Mouse (Mus musculus) embryonic facial prominence, embryonic 12.5 days (tissue): ENCODE measurements around the gene Egln2. TPM values are rescaled to one million over a fixed set of nuclear protein-coding genes. Genes with fewer than 3 reads are reported as not detected.
A peak's percentile ranks its signal among the peaks of the same experiment; 100 is the strongest.

Experiments used
- ATAC-seq: fragments of 200-750 bp; cut with Nextera tagmentation; 2 replicates; pipeline ENCODE4 v1.8.0; 2017; ENCODE audit not compliant: insufficient number of reproducible peaks, insufficient read depth, low FRiP score, low TSS enrichment
- H3K27ac ChIP-seq: fragments of 300-500 bp; sonication (generic); 2 replicates; pipeline ENCODE4 v1.5.1; 2016; ENCODE audit warnings: mild to moderate bottlenecking
- H3K27me3 ChIP-seq: fragments of 300-500 bp; sonication (generic); 2 replicates; pipeline ENCODE4 v1.6.1; 2016; ENCODE audit warnings: mild to moderate bottlenecking, moderate library complexity
- H3K36me3 ChIP-seq: fragments of 300-500 bp; sonication (generic); 2 replicates; pipeline ENCODE4 v1.6.1; 2016; ENCODE audit warnings: mild to moderate bottlenecking
- H3K4me1 ChIP-seq: fragments of 300-500 bp; sonication (generic); 2 replicates; pipeline ENCODE4 v1.6.1; 2016
- H3K4me2 ChIP-seq: fragments of 300-500 bp; sonication (generic); replicated peaks from 2 replicates; pipeline ENCODE4 v1.6.1; 2016; ENCODE audit warnings: mild to moderate bottlenecking, moderate library complexity
- H3K4me3 ChIP-seq: fragments of 300-500 bp; sonication (generic); 2 replicates; pipeline ENCODE4 v1.5.1; 2016; ENCODE audit warnings: mild to moderate bottlenecking
- H3K9ac ChIP-seq: fragments of 300-500 bp; sonication (generic); 2 replicates; pipeline ENCODE4 v1.6.1; 2016; ENCODE audit warnings: mild to moderate bottlenecking, moderate library complexity
- H3K9me3 ChIP-seq: fragments of 300-500 bp; sonication (generic); 2 replicates; pipeline ENCODE4 v1.6.1; 2016; ENCODE audit warnings: mild to moderate bottlenecking, moderate library complexity
- WGBS: fragments of 180-500 bp; shearing (Covaris S2); methylation state at CpG from one replicate; pipeline ENCODE4 v1.1.7; 2016; 5-methylcytosine and 5-hydroxymethylcytosine counted together
- polyA plus RNA-seq: library from polyadenylated mRNA; unstranded; fragments of >200 nt; fragmentation: Nextera tagmentation; extraction: Ambion mirVana; gene quantifications from 2 replicates; pipeline ENCODE4 v1.2.1, GENCODE M21; 2016

Egln2 gene
- polyA plus RNA-seq, 1 experiment from 2014 or later, result 95.8 TPM

- peaks cover 44% of the 10 kb centered on the region for H3K4me1 ChIP-seq
- H3K4me3 ChIP-seq, result no peak overlapping the region
- no peak overlapping the region for H3K9ac ChIP-seq
- H3K4me2 ChIP-seq, result no peak overlapping the region
- 94% methylated on average over 6 of the region's 6 CpGs for WGBS
- H3K27ac ChIP-seq, result no peak overlapping the region
- H3K27me3 ChIP-seq, result no peaks in the 10 kb centered on the region
- H3K36me3 ChIP-seq, result peaks cover 59% of the 10 kb centered on the region
- no peaks in the 10 kb centered on the region for H3K9me3 ChIP-seq
- ATAC-seq, result no peak
Measured at GRCm38 (mm10) chr7:27159256-27159655, 7.3 kb downstream of the Egln2 start.

- H3K36me3 ChIP-seq, result peaks cover 49% of the 10 kb centered on the region
- H3K27ac ChIP-seq, result no peak overlapping the region
- H3K4me1 ChIP-seq, result peaks cover 37% of the 10 kb centered on the region
- no peak overlapping the region for H3K4me3 ChIP-seq
- no peaks in the 10 kb centered on the region for H3K27me3 ChIP-seq
- H3K4me2 ChIP-seq, result no peak overlapping the region
- no peak for ATAC-seq
- H3K9ac ChIP-seq, result no peak overlapping the region
- H3K9me3 ChIP-seq, result no peaks in the 10 kb centered on the region
- 95% methylated on average over 9 of the region's 9 CpGs for WGBS
Measured at GRCm38 (mm10) chr7:27158171-27158570, 8.4 kb downstream of the Egln2 start.

GRCm38 (mm10) chr7:27156005-27156404 lies 10.6 kb downstream of the Egln2 start:
- no peak for ATAC-seq
- no peak overlapping the region for H3K9ac ChIP-seq
- H3K36me3 ChIP-seq, result peaks cover 29% of the 10 kb centered on the region
- WGBS, result 81% methylated on average over 13 of the region's 13 CpGs
- no peaks in the 10 kb centered on the region for H3K9me3 ChIP-seq
- H3K4me3 ChIP-seq, result no peak overlapping the region
- no peak overlapping the region for H3K4me2 ChIP-seq
- H3K4me1 ChIP-seq, result peaks cover 16% of the 10 kb centered on the region; the same call in 1 of the 2 replicates
- no peak overlapping the region for H3K27ac ChIP-seq
- H3K27me3 ChIP-seq, result no peaks in the 10 kb centered on the region

GRCm38 (mm10) chr7:27153205-27153764 lies 13.3 kb downstream of the Egln2 start, which contains the start of gene Cyp2t4:
Gene Cyp2t4 (plus strand): TSS chr7:27153714.
- 60% methylated on average over 10 of the region's 10 CpGs for WGBS
- 0 out of 2 replicates have a peak within 1 kb of the TSS, but pooled peaks have one; percentile 60 for H3K27ac ChIP-seq
- no peak within 1 kb of the TSS for H3K9ac ChIP-seq
- no peaks in the 10 kb centered on the region for H3K9me3 ChIP-seq
- no peak within 1 kb of the TSS for H3K4me2 ChIP-seq
- peaks cover 12% of the 10 kb centered on the region for H3K36me3 ChIP-seq
- H3K27me3 ChIP-seq, result no peaks in the 10 kb centered on the region
- peaks cover 5% of the 10 kb centered on the region; the same call in 1 of the 2 replicates for H3K4me1 ChIP-seq
- peak; percentile 13; the same call in 1 of the 2 replicates for ATAC-seq
- H3K4me3 ChIP-seq, result no peak within 1 kb of the TSS

- Histone ChIP-seq H3K4me1 (no peaks in the 10 kb centered on the region), H3K9ac (no peak overlapping the region), H3K27ac (no peak overlapping the region), H3K9me3 (peaks cover 1% of the 10 kb centered on the region; the same call in 1 of the 2 replicates), H3K36me3 (no peaks in the 10 kb centered on the region), H3K4me3 (no peak overlapping the region), H3K4me2 (no peak overlapping the region), H3K27me3 (no peaks in the 10 kb centered on the region)
- WGBS, result 60% methylated on average over 8 of the region's 8 CpGs
- no peak for ATAC-seq
Measured at GRCm38 (mm10) chr7:27136410-27136996, 30.1 kb downstream of the Egln2 start.

GRCm38 (mm10) chr7:27133757-27134156 lies 32.8 kb downstream of the Egln2 start:
- H3K27ac ChIP-seq, result no peak overlapping the region
- H3K4me3 ChIP-seq, result no peak overlapping the region
- no peak overlapping the region for H3K4me2 ChIP-seq
- H3K4me1 ChIP-seq, result no peaks in the 10 kb centered on the region
- 0 out of 2 replicates have a peak, but pooled peaks cover 4% of the 10 kb centered on the region for H3K9me3 ChIP-seq
- H3K9ac ChIP-seq, result no peak overlapping the region
- no peak for ATAC-seq
- H3K36me3 ChIP-seq, result no peaks in the 10 kb centered on the region
- H3K27me3 ChIP-seq, result no peaks in the 10 kb centered on the region
- WGBS, result 80% methylated on average over 4 of the region's 4 CpGs

GRCm38 (mm10) chr7:27133156-27133555 lies 33.4 kb downstream of the Egln2 start:
- H3K4me3 ChIP-seq, result no peak overlapping the region
- H3K9me3 ChIP-seq, result 0 out of 2 replicates have a peak, but pooled peaks cover 4% of the 10 kb centered on the region
- no peaks in the 10 kb centered on the region for H3K27me3 ChIP-seq
- no peak overlapping the region for H3K27ac ChIP-seq
- no peaks in the 10 kb centered on the region for H3K36me3 ChIP-seq
- H3K9ac ChIP-seq, result no peak overlapping the region
- no peaks in the 10 kb centered on the region for H3K4me1 ChIP-seq
- H3K4me2 ChIP-seq, result no peak overlapping the region
- ATAC-seq, result no peak
- WGBS, result 71% methylated on average over 12 of the region's 12 CpGs

GRCm38 (mm10) chr7:27132588-27132987 lies 34.0 kb downstream of the Egln2 start:
- no peak for ATAC-seq
- WGBS, result 15% methylated on average over 10 of the region's 10 CpGs
- Histone ChIP-seq H3K4me1 (no peaks in the 10 kb centered on the region), H3K27ac (no peak overlapping the region), H3K4me2 (no peak overlapping the region), H3K9ac (no peak overlapping the region), H3K27me3 (no peaks in the 10 kb centered on the region), H3K36me3 (no peaks in the 10 kb centered on the region), H3K9me3 (0 out of 2 replicates have a peak, but pooled peaks cover 4% of the 10 kb centered on the region), H3K4me3 (no peak overlapping the region)

GRCm38 (mm10) chr7:27131387-27131786 lies 35.2 kb downstream of the Egln2 start:
- 54% methylated on average over 2 of the region's 2 CpGs for WGBS
- H3K27ac ChIP-seq, result no peak overlapping the region
- no peak for ATAC-seq
- no peaks in the 10 kb centered on the region for H3K27me3 ChIP-seq
- no peak overlapping the region for H3K4me3 ChIP-seq
- H3K9ac ChIP-seq, result no peak overlapping the region
- no peak overlapping the region for H3K4me2 ChIP-seq
- H3K4me1 ChIP-seq, result no peaks in the 10 kb centered on the region
- H3K36me3 ChIP-seq, result no peaks in the 10 kb centered on the region
- H3K9me3 ChIP-seq, result 0 out of 2 replicates have a peak, but pooled peaks cover 4% of the 10 kb centered on the region

GRCm38 (mm10) chr7:27130521-27131370 lies 35.9 kb downstream of the Egln2 start:
- 0 out of 2 replicates have a peak, but pooled peaks cover 4% of the 10 kb centered on the region for H3K9me3 ChIP-seq
- H3K27ac ChIP-seq, result no peak overlapping the region
- H3K4me1 ChIP-seq, result no peaks in the 10 kb centered on the region
- WGBS, result 88% methylated on average over 22 of the region's 22 CpGs
- ATAC-seq, result no peak
- H3K4me2 ChIP-seq, result no peak overlapping the region
- no peaks in the 10 kb centered on the region for H3K27me3 ChIP-seq
- no peak overlapping the region for H3K9ac ChIP-seq
- no peak overlapping the region for H3K4me3 ChIP-seq
- no peaks in the 10 kb centered on the region for H3K36me3 ChIP-seq

GRCm38 (mm10) chr7:27129811-27130210 lies 36.8 kb downstream of the Egln2 start:
- Histone ChIP-seq H3K27ac (no peak overlapping the region), H3K9ac (no peak overlapping the region), H3K36me3 (no peaks in the 10 kb centered on the region), H3K4me3 (no peak overlapping the region), H3K4me1 (no peaks in the 10 kb centered on the region), H3K9me3 (0 out of 2 replicates have a peak, but pooled peaks cover 4% of the 10 kb centered on the region), H3K27me3 (no peaks in the 10 kb centered on the region), H3K4me2 (no peak overlapping the region)
- WGBS, result 84% methylated on average over 12 of the region's 12 CpGs
- ATAC-seq, result no peak
